Mouse (Mus musculus) hindbrain, embryonic 10.5 days (tissue): ENCODE data around the gene Htr1a. TPM values are rescaled to one million over a fixed set of nuclear protein-coding genes. Genes with fewer than 3 reads are reported as not detected.

Experiments used
- DNase-seq: peaks from one replicate; pipeline ENCODE4 v3.0.0-alpha.2; 2017; ENCODE audit warnings: low spot score
- H3K27ac ChIP-seq: fragments of 300-500 bp; sonication (generic); 2 replicates; pipeline ENCODE4 v1.5.1; 2016; ENCODE audit warnings: mild to moderate bottlenecking, moderate library complexity
- H3K27me3 ChIP-seq: fragments of 300-500 bp; sonication (generic); 2 replicates; pipeline ENCODE4 v1.6.1; 2016; ENCODE audit warnings: mild to moderate bottlenecking; ENCODE audit not compliant: poor library complexity, insufficient read depth, severe bottlenecking
- H3K36me3 ChIP-seq: fragments of 300-500 bp; sonication (generic); 2 replicates; pipeline ENCODE4 v1.6.1; 2016; ENCODE audit warnings: mild to moderate bottlenecking, moderate library complexity
- H3K4me1 ChIP-seq: fragments of 300-500 bp; sonication (generic); replicated peaks from 2 replicates; pipeline ENCODE4 v1.6.1; 2016; ENCODE audit warnings: mild to moderate bottlenecking
- H3K4me3 ChIP-seq: fragments of 300-500 bp; sonication (generic); 2 replicates; pipeline ENCODE4 v1.5.1; 2016; ENCODE audit warnings: mild to moderate bottlenecking, moderate library complexity
- H3K9me3 ChIP-seq: fragments of 300-500 bp; sonication (generic); 2 replicates; pipeline ENCODE4 v1.6.1; 2016; ENCODE audit warnings: mild to moderate bottlenecking, moderate library complexity
- WGBS: fragments of 180-500 bp; shearing (Covaris S2); methylation state at CpG from one replicate; pipeline ENCODE4 v1.1.7; 2016; 5-methylcytosine and 5-hydroxymethylcytosine counted together
- polyA plus RNA-seq: library from polyadenylated mRNA; unstranded; fragments of >200 nt; fragmentation: Nextera tagmentation; extraction: Ambion mirVana; gene quantifications from 2 replicates; pipeline ENCODE4 v1.2.1, GENCODE M21; 2016

Gene Htr1a
- polyA plus RNA-seq, result 0.70 and 1.2 TPM in 2 replicates

DNA sequence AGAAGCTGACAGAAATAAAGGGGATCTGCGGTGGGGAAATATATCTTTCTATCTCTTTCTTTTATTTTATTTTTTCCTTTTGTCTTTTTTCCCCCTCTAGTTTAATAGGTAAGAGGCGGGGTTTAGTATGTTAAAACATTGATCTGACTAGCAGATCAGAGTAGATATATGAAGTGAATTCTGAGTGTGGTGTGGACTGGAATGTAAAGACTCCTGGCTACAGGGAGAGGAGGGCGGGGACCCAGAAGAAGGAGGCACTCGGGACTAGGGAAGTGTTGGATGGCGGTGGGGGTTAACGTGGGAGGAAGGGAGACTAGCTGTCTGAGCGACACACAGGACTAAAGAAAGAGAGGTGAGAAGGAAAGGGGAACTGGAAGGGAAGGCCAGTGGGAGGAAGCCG, at the start of gene Htr1a:
Gene Htr1a (plus strand): TSS at position 301 of the 400 bp plus-strand sequence.
- H3K9me3 ChIP-seq, result no peaks in the 10 kb centered on the region
- H3K27ac ChIP-seq, result no peak within 1 kb of the TSS
- H3K4me1 ChIP-seq, result peaks cover 13% of the 10 kb centered on the region; the same call in 1 of the 2 replicates
- no peak for DNase-seq
- peaks cover 49% of the 10 kb centered on the region for H3K27me3 ChIP-seq
- WGBS, result 7% methylated on average over 8 of the region's 8 CpGs
- no peaks in the 10 kb centered on the region for H3K36me3 ChIP-seq
- peak within 1 kb of the TSS; percentile 41 for H3K4me3 ChIP-seq

DNA sequence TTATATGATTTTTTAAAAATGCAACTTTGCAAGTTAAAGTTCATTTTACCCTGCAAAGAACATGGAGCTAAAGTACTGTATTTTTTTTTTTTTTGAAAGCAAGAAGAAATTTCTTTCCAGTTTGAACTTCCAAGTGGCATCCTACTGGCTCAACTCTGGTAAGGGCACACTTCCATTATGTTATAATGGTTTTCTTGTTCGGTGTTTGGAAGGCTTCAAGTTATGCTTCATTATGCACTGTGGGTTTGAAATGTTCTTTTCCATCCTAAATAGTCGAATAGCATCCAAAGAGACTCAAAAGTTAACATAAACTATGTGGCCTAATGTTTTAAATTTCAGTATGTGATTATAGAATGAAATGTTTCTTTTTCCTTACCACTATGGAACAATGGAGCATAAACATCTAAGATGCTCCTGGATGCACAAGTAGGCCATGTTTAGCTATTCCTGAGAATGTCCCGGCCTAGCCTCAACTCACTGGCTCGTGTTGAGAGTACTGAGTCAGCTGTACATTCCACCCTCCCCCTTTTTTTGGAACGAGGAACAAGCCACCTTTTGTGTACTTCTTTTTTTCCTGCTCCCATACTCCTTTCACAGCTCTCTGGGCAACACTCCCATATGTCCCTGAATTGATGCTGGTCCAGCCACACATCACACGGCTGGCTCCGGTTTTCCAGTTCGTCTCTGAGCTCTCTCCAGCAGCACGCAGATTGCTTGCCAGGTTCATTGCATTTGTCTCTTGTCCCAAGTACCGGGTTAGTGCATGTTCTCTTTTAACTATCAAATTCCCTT, 31.7 kb upstream of the Htr1a start:
- Histone ChIP-seq H3K4me1 (no peaks in the 10 kb centered on the region), H3K27ac (no peak overlapping the region), H3K4me3 (no peak overlapping the region), H3K9me3 (no peaks in the 10 kb centered on the region), H3K27me3 (no peaks in the 10 kb centered on the region), H3K36me3 (no peaks in the 10 kb centered on the region)
- WGBS, result 85% methylated on average over 10 of the region's 10 CpGs
- DNase-seq, result no peak

DNA sequence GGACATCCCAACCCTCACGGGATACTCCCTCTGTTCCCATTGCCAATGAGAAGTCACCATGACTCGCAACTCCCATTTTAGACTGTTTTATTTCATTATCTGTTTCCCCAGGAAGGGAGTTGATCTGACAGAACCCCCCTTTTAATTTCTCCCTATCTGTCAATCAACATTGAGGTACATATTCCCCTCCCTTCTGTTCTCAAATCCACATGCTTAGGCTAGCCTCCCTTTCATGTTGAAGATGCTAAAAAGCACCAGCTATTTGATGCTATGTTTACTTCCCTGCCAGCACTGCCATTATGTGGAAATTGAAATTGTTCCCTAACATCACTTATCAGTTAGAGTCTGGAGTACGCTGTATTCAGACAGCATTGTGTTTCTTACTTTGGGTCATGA, 31.1 kb upstream of the Htr1a start:
- no peaks in the 10 kb centered on the region for H3K36me3 ChIP-seq
- DNase-seq, result no peak
- 93% methylated on average over 3 of the region's 3 CpGs for WGBS

DNA sequence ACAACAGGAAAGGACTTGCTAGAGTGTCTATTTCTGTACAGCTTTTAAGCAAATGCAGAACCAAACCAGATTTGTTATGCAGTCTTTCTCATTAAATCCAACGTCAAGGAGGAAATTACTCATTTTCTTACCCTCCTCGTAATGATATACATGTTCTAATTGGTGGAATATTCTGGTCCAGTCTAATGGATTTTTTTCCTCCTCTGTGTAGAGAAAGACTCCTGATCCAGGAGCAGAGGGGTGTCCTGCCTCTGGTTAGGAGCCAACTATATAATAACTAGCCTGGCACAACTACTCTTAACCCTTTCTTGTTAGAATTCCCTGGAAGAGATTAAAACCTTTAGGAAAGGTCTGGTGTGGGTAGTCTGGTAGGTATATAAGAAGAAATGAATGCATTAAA, 10.3 kb upstream of the Htr1a start:
- no peaks in the 10 kb centered on the region for H3K4me1 ChIP-seq
- no peak for DNase-seq
- H3K4me3 ChIP-seq, result no peak overlapping the region
- no peaks in the 10 kb centered on the region for H3K36me3 ChIP-seq
- H3K27ac ChIP-seq, result no peak overlapping the region
- no peaks in the 10 kb centered on the region for H3K27me3 ChIP-seq
- H3K9me3 ChIP-seq, result no peaks in the 10 kb centered on the region
- WGBS, result 83% methylated on average over 2 of the region's 2 CpGs

More for the DNA sequence above, 31.1 kb upstream of the Htr1a start:
- Histone ChIP-seq H3K4me3 (no peak overlapping the region), H3K9me3 (no peaks in the 10 kb centered on the region), H3K4me1 (no peaks in the 10 kb centered on the region), H3K27me3 (no peaks in the 10 kb centered on the region), H3K27ac (no peak overlapping the region)

DNA sequence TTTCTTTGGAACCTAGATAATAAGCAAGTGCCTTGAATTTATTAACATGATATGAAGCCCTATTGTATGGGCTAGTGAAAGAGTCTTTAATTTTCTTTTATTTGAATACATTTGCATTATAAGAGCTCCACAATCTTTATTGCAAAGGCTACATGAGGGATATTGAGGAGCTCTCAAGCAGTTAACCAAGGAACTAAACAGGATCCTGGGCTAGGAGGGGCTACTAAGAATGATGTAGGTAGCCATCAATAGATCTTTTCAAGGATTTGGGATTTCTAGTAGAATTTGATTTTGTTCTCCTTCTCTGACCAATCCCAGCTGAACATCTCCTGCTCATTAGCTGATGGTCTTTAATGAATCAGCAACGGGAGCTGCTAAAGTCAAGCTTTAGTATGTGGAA, 9.8 kb upstream of the Htr1a start:
- H3K27ac ChIP-seq, result no peak overlapping the region
- no peak for DNase-seq
- no peak overlapping the region for H3K4me3 ChIP-seq
- no peaks in the 10 kb centered on the region for H3K27me3 ChIP-seq
- H3K36me3 ChIP-seq, result no peaks in the 10 kb centered on the region
- H3K4me1 ChIP-seq, result no peaks in the 10 kb centered on the region
- 95% methylated on average over 1 of the region's 1 CpGs for WGBS
- no peaks in the 10 kb centered on the region for H3K9me3 ChIP-seq

DNA sequence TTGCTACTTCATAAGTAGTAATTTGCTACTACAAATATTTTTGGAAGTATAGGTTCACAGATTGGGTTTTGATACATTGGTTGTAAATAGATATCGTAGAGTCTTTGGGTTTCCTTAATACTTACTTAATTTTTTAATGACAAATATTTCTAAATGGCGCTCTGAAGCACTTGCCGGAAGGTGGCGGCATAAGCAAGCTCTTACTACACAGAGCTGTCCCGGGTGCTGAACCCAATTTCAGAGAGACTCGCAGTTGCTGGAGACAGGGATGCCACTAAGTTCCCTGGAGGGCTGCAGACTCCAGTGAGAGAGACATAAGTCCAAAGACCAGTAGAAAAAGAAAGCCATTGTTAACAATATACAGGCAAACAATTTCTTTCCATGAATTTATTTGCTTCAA, 863 bp upstream of the Htr1a start:
- H3K27ac ChIP-seq, result no peak overlapping the region
- H3K27me3 ChIP-seq, result peaks cover 49% of the 10 kb centered on the region

DNA sequence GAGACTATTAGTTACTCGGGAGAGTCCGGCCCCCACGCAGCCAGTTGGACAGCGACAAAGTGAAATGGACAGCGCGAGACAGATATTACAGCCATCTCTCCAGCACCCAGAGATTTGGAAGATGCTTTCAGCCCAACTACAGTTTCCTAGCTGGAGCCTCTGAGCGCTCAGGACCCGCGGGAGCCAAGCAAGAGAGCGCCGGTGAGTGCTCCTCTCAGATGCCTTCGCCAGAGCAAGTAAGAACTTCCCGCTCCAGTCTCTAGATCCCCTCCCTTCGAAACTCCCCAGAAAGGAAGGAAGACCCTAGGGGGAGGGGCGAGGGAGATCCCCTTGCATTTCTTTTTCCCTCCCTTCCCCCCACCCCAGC, 415 bp downstream of the Htr1a start:
- no peak overlapping the region for H3K27ac ChIP-seq
- peaks cover 49% of the 10 kb centered on the region for H3K27me3 ChIP-seq
- H3K4me3 ChIP-seq, result peak overlapping the region; percentile 41
- H3K36me3 ChIP-seq, result no peaks in the 10 kb centered on the region
- H3K4me1 ChIP-seq, result peaks cover 13% of the 10 kb centered on the region; the same call in 1 of the 2 replicates
- DNase-seq, result no peak
- WGBS, result 1% methylated on average over 15 of the region's 15 CpGs
- no peaks in the 10 kb centered on the region for H3K9me3 ChIP-seq

More for the DNA sequence above, 863 bp upstream of the Htr1a start:
- Histone ChIP-seq H3K36me3 (no peaks in the 10 kb centered on the region), H3K4me3 (no peak overlapping the region), H3K9me3 (no peaks in the 10 kb centered on the region), H3K4me1 (peaks cover 13% of the 10 kb centered on the region; the same call in 1 of the 2 replicates)
- WGBS, result 6% methylated on average over 6 of the region's 6 CpGs
- DNase-seq, result peak; percentile 57

DNA sequence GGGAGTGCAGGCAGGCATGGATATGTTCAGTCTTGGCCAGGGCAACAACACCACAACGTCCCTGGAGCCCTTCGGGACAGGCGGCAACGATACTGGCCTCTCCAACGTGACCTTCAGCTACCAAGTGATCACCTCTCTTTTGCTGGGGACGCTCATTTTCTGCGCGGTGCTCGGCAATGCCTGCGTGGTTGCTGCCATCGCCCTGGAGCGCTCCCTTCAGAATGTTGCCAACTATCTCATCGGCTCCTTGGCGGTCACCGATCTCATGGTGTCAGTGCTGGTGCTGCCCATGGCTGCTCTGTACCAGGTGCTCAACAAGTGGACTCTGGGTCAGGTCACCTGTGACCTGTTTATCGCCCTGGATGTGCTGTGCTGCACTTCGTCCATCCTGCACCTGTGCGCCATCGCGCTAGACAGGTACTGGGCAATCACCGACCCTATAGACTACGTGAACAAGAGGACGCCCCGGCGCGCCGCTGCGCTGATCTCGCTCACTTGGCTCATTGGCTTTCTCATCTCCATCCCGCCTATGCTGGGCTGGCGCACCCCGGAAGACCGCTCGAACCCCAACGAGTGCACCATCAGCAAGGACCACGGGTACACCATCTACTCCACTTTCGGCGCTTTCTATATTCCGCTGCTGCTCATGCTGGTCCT, 927 bp downstream of the Htr1a start:
- Histone ChIP-seq H3K9me3 (no peaks in the 10 kb centered on the region), H3K27ac (no peak overlapping the region), H3K4me3 (peak overlapping the region; percentile 41), H3K36me3 (no peaks in the 10 kb centered on the region), H3K27me3 (peaks cover 49% of the 10 kb centered on the region), H3K4me1 (peaks cover 13% of the 10 kb centered on the region; the same call in 1 of the 2 replicates)
- peak; percentile 7 for DNase-seq
- under 1% methylated on average over 39 of the region's 39 CpGs for WGBS

DNA sequence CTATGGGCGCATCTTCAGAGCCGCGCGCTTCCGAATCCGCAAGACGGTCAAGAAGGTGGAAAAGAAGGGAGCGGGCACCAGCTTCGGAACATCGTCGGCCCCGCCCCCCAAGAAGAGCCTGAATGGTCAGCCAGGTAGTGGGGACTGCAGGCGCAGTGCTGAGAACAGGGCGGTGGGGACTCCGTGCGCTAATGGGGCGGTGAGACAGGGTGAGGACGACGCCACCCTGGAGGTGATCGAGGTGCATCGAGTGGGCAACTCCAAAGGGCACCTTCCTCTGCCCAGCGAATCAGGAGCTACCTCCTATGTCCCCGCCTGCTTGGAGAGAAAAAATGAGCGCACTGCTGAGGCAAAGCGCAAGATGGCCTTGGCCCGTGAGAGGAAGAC, 1.4 kb downstream of the Htr1a start:
- Histone ChIP-seq H3K4me3 (peak overlapping the region; percentile 41), H3K9me3 (no peaks in the 10 kb centered on the region), H3K27me3 (peaks cover 49% of the 10 kb centered on the region), H3K36me3 (no peaks in the 10 kb centered on the region), H3K4me1 (peaks cover 13% of the 10 kb centered on the region; the same call in 1 of the 2 replicates), H3K27ac (no peak overlapping the region)
- WGBS, result 2% methylated on average over 26 of the region's 26 CpGs
- peak; percentile 5 for DNase-seq

DNA sequence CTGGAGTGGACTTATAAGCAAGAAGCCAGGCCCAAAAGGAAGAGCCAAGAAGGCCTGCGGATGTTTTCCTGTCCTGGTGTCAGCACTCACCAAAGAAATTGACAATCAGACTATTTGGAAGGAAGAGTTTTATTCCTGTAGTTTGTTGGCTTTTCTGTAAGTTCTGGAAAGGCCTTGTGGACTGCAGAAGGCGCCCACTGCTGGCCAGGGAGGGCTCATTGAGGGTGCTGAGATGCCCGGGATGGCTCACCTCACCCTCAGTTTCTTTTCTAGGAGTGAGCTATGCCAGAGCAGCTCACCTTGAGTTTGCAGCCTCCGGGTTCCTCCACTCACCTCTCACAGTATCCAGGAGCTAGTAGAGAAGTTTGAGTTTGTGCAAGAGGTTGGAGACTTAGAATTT, 2.8 kb downstream of the Htr1a start:
- Histone ChIP-seq H3K9me3 (no peaks in the 10 kb centered on the region), H3K4me1 (peaks cover 13% of the 10 kb centered on the region; the same call in 1 of the 2 replicates), H3K27me3 (peaks cover 49% of the 10 kb centered on the region), H3K4me3 (no peak overlapping the region), H3K27ac (no peak overlapping the region), H3K36me3 (no peaks in the 10 kb centered on the region)
- WGBS, result 7% methylated on average over 4 of the region's 4 CpGs
- DNase-seq, result no peak

DNA sequence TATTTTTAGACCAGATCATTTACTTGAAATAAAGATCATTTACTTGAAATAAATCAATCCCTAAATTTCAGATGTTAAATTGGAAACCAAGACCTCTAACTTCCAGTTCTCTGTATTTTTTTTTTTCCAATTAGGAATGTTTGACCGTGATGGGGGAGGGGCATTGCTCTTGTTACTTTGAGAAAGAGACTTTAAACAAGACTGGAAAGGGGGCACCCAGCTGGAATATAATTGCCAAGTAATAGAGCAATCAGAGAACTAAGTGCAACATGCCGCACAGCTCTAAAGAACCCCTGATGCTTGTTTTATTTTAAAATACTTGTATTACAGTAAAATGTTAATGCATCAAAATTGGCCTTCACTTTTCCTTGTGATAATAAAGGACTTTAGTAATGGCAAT, 4.3 kb downstream of the Htr1a start:
- WGBS, result 39% methylated on average over 2 of the region's 2 CpGs
- no peaks in the 10 kb centered on the region for H3K9me3 ChIP-seq
- DNase-seq, result no peak
- H3K4me3 ChIP-seq, result no peak overlapping the region
- no peaks in the 10 kb centered on the region for H3K36me3 ChIP-seq
- peaks cover 13% of the 10 kb centered on the region; the same call in 1 of the 2 replicates for H3K4me1 ChIP-seq
- H3K27ac ChIP-seq, result no peak overlapping the region
- H3K27me3 ChIP-seq, result peaks cover 47% of the 10 kb centered on the region

DNA sequence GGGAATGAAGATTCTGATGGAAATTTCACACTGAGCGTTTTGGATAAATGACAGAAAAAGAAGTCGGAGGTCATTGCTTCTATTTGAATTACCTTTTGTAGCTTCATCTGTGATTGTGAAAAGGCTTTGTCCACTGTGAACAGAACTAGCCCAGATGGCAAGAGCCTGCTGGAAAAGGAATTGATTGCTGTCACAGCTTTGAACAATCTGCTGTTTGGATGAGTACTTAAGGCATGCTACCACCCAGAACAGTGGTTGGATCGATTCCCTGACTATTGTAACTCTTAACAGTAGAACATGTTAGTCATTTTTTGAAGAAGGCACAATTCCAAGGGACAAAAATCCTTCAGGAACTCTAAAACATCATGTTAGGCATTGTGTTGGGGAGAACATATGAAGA, 8.1 kb downstream of the Htr1a start:
- DNase-seq, result no peak
- H3K27me3 ChIP-seq, result peaks cover 9% of the 10 kb centered on the region
- no peak overlapping the region for H3K4me3 ChIP-seq
- 50% methylated on average over 3 of the region's 3 CpGs for WGBS
- H3K9me3 ChIP-seq, result no peaks in the 10 kb centered on the region
- no peaks in the 10 kb centered on the region for H3K36me3 ChIP-seq
- H3K4me1 ChIP-seq, result no peaks in the 10 kb centered on the region
- no peak overlapping the region for H3K27ac ChIP-seq
